Mouse (Mus musculus) urinary bladder, postnatal 0 days (tissue): ENCODE measurements around the gene BC034090. TPM values are rescaled to one million over a fixed set of nuclear protein-coding genes. Genes with fewer than 3 reads are reported as not detected.

ENCODE experiments used
- polyA plus RNA-seq: library from polyadenylated mRNA; unstranded; fragments of >200 nt; fragmentation: Nextera tagmentation; extraction: Ambion mirVana; gene quantifications from 2 replicates; pipeline ENCODE4 v1.2.1, GENCODE M21; 2015

Gene BC034090
- 5.7 and 6.8 TPM in 2 replicates for polyA plus RNA-seq

GRCm38 (mm10) chr1:155243797-155244770, at the start of gene BC034090:
TSS of gene BC034090 (minus strand) at chr1:155244444.

Other genes starting within 250 kb of the BC034090 start
- 5.8 and 5.9 TPM in 2 replicates for gene Ier5, start 144.8 kb downstream of the BC034090 start, polyA plus RNA-seq
- 6.2 and 7.3 TPM in 2 replicates for gene Mr1, start 97.6 kb downstream of the BC034090 start, polyA plus RNA-seq
- 31.7 and 32.0 TPM in 2 replicates for gene Stx6, start 85.7 kb downstream of the BC034090 start, polyA plus RNA-seq
- gene Xpr1, start 173.0 kb upstream of the BC034090 start, polyA plus RNA-seq, result 4.5 and 4.9 TPM in 2 replicates